Mouse (Mus musculus) spleen, postnatal 0 days (tissue): ENCODE results near the gene Mnd1. TPM values are rescaled to one million over a fixed set of nuclear protein-coding genes. Genes with fewer than 3 reads are reported as not detected.

Source experiments
- polyA plus RNA-seq: library from polyadenylated mRNA; unstranded; fragments of >200 nt; fragmentation: Nextera tagmentation; extraction: Ambion mirVana; gene quantifications from 2 replicates; pipeline ENCODE4 v1.2.1, GENCODE M21; 2015

Mnd1 gene
- polyA plus RNA-seq, result 10.9 and 11.3 TPM in 2 replicates

DNA sequence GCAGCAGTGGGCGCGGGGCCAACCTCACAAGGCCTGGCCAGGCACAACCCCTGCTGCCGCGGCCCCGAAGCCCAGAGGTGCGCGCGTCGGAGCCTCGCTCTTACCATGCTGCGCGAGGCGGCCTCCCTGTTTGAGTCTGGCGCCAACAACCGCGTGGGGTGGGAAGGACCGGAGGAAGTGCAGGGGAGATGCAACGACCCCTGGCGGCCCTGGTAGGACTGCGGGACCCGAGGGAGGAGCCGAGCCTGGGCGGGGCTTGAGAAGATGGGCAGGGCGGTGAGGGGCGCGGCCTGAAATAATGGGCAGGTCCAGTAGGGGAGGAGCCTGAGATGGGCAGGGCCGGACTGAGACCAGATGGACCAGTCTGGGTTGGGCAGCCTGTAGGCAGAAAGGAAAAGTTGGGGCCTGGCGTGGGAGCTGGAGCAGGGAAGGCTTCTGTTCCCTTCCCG, at the start of gene Mnd1:
Gene Mnd1, minus strand, starts transcription at position 229 of the 449 bp plus-strand sequence.

GRCm38 (mm10) chr3:84173581-84174154, 18.1 kb upstream of the Mnd1 start, which contains the start of gene Gm6525:
Gm6525 (plus strand) TSS chr3:84174104.

GRCm38 (mm10) chr3:84039646-84040475, 115.7 kb downstream of the Mnd1 start, which contains the start of gene Tmem131l:
Tmem131l (minus strand) TSS chr3:84040175.

Other genes with a start within 250 kb of the Mnd1 start
- gene Tmem131l, start 115.6 kb downstream of the Mnd1 start, polyA plus RNA-seq, result 46.8 and 55.4 TPM in 2 replicates
- 0.70 and 1.0 TPM in 2 replicates for gene Gm6525, start 18.3 kb upstream of the Mnd1 start, polyA plus RNA-seq
- gene Trim2, start 151.1 kb upstream of the Mnd1 start, polyA plus RNA-seq, result 4.5 and 4.8 TPM in 2 replicates